Mouse (Mus musculus): Measurements from ENCODE around the gene Tmem183a. TPM values are rescaled to one million over a fixed set of nuclear protein-coding genes. Genes with fewer than 3 reads are reported as not detected.
A peak's percentile ranks its signal among the peaks of the same experiment; 100 is the strongest.

The Tmem183a gene
- polyA plus RNA-seq, 1 experiment, result 67.3 TPM

GRCm38 (mm10) chr1:134318261-134318660 lies 43.5 kb downstream of the Tmem183a start:
- no peak overlapping the region for H3K4me3 ChIP-seq
- TF ChIP-seq POLR2AphosphoS2 (IDR thresholded peaks at IDR 0.05; ENCODE audit: insufficient read length, low read depth) (no peak), USF1 (IDR thresholded peaks at IDR 0.05; ENCODE audit: low read depth) (no peak)
- H3K27me3 ChIP-seq (ENCODE audit: control insufficient read depth, insufficient read depth, insufficient read length), result no peaks in the 10 kb centered on the region
- H3K4me2 ChIP-seq (ENCODE audit: low read depth), result no peak overlapping the region
- no peak overlapping the region for H3ac ChIP-seq (ENCODE audit: control insufficient read depth, insufficient read length)
- no peaks in the 10 kb centered on the region for H3K36me3 ChIP-seq (ENCODE audit: control insufficient read depth, insufficient read depth)
- no peaks in the 10 kb centered on the region for H3K79me2 ChIP-seq (ENCODE audit: control insufficient read depth, insufficient read depth)

- no peak overlapping the region for H3ac ChIP-seq (ENCODE audit: control insufficient read depth, insufficient read length)
- no peaks in the 10 kb centered on the region for H3K27me3 ChIP-seq (ENCODE audit: control insufficient read depth, insufficient read depth, insufficient read length)
- H3K4me2 ChIP-seq (ENCODE audit: low read depth), result no peak overlapping the region
- H3K36me3 ChIP-seq (ENCODE audit: control insufficient read depth, insufficient read depth), result no peaks in the 10 kb centered on the region
- no peaks in the 10 kb centered on the region for H3K79me2 ChIP-seq (ENCODE audit: control insufficient read depth, insufficient read depth)
- TF ChIP-seq POLR2A (IDR thresholded peaks at IDR 0.05; ENCODE audit: insufficient read length, low read depth) (no peak), TCF12 (IDR thresholded peaks at IDR 0.05; ENCODE audit: insufficient read depth, poor library complexity, severe bottlenecking) (no peak), SRF (IDR thresholded peaks at IDR 0.05; ENCODE audit: control insufficient read depth, insufficient read length, low read depth) (no peak), MYOG (IDR thresholded peaks at IDR 0.05; ENCODE audit: control insufficient read depth in 1 of 3, insufficient read depth in 1 of 3, insufficient read length in 2 of 3, low read depth in 2 of 3) (no peak), MYOD1 (IDR thresholded peaks at IDR 0.05; ENCODE audit: control insufficient read depth in 1 of 3, insufficient read length in 2 of 3, low read depth in 2 of 3) (no peak), MAX (IDR thresholded peaks at IDR 0.05; ENCODE audit: low read depth) (no peak), POLR2AphosphoS2 (IDR thresholded peaks at IDR 0.05; ENCODE audit: insufficient read length, low read depth) (no peak), REST (IDR thresholded peaks at IDR 0.05; ENCODE audit: insufficient read depth, insufficient read length) (no peak), CEBPB (IDR thresholded peaks at IDR 0.05; ENCODE audit: insufficient read depth, poor library complexity, severe bottlenecking) (no peak), USF1 (IDR thresholded peaks at IDR 0.05; ENCODE audit: low read depth) (no peak), TCF3 (IDR thresholded peaks at IDR 0.05; ENCODE audit: insufficient read length, low read depth) (no peak), E2F4 (IDR thresholded peaks at IDR 0.05; ENCODE audit: insufficient read depth) (no peak)
- H3K4me3 ChIP-seq, result no peak overlapping the region
These were observed 45.4 kb downstream of the Tmem183a start for GRCm38 (mm10) chr1:134316361-134316760.

GRCm38 (mm10) chr1:134315181-134315580 lies 46.6 kb downstream of the Tmem183a start:
- H3K27me3 ChIP-seq (ENCODE audit: control insufficient read depth, insufficient read depth, insufficient read length), result no peaks in the 10 kb centered on the region
- H3K4me2 ChIP-seq (ENCODE audit: low read depth), result no peak overlapping the region
- H3K4me3 ChIP-seq, result no peak overlapping the region
- H3K79me2 ChIP-seq (ENCODE audit: control insufficient read depth, insufficient read depth), result no peaks in the 10 kb centered on the region
- H3K36me3 ChIP-seq (ENCODE audit: control insufficient read depth, insufficient read depth), result no peaks in the 10 kb centered on the region
- no peak for TF ChIP-seq CEBPB (IDR thresholded peaks at IDR 0.05; ENCODE audit: insufficient read depth, poor library complexity, severe bottlenecking)
- no peak for TF ChIP-seq SRF (IDR thresholded peaks at IDR 0.05; ENCODE audit: control insufficient read depth, insufficient read length, low read depth)
- H3ac ChIP-seq (ENCODE audit: control insufficient read depth, insufficient read length), result no peak overlapping the region

DNA sequence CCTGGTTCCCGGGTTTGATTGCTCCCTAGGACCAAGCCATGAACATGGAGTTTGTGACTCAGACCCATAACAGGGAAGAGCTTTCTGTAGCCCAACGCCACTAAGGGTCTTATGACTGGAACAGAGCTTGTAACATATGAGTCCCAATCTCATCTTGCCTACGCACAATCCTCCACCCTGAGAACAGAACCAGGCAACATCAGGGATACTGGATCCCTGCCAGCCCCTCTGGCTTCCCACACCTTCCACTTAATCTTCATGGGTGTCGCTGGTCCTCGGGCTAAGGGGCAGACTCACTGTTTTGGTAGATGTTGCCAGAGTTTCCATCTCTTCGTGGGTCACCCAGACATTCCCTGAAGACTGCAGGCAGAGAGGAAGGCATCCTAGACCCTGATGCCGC lies 50.0 kb downstream of the Tmem183a start:
- TF ChIP-seq USF1 (IDR thresholded peaks at IDR 0.05; ENCODE audit: low read depth), result no peak
- TF ChIP-seq MAX (IDR thresholded peaks at IDR 0.05; ENCODE audit: low read depth), result no peak
- no peak for TF ChIP-seq TCF3 (IDR thresholded peaks at IDR 0.05; ENCODE audit: insufficient read length, low read depth)
- no peak for TF ChIP-seq SRF (IDR thresholded peaks at IDR 0.05; ENCODE audit: control insufficient read depth, insufficient read length, low read depth)
- TF ChIP-seq CEBPB (IDR thresholded peaks at IDR 0.05; ENCODE audit: insufficient read depth, poor library complexity, severe bottlenecking), result no peak
- TF ChIP-seq MYOG (IDR thresholded peaks at IDR 0.05; ENCODE audit: control insufficient read depth in 1 of 3, insufficient read depth in 1 of 3, insufficient read length in 2 of 3, low read depth in 2 of 3), result no peak
- no peak for TF ChIP-seq TCF12 (IDR thresholded peaks at IDR 0.05; ENCODE audit: insufficient read depth, poor library complexity, severe bottlenecking)
- no peak for TF ChIP-seq MYOD1 (IDR thresholded peaks at IDR 0.05; ENCODE audit: control insufficient read depth in 1 of 3, insufficient read length in 2 of 3, low read depth in 2 of 3)
- TF ChIP-seq E2F4 (IDR thresholded peaks at IDR 0.05; ENCODE audit: insufficient read depth), result no peak
- TF ChIP-seq POLR2AphosphoS2 (IDR thresholded peaks at IDR 0.05; ENCODE audit: insufficient read length, low read depth), result no peak
- no peak for TF ChIP-seq REST (IDR thresholded peaks at IDR 0.05; ENCODE audit: insufficient read depth, insufficient read length)
- TF ChIP-seq POLR2A (IDR thresholded peaks at IDR 0.05; ENCODE audit: insufficient read length, low read depth), result no peak

GRCm38 (mm10) chr1:134310729-134311128 lies 51.0 kb downstream of the Tmem183a start:
- H3K27me3 ChIP-seq (ENCODE audit: control insufficient read depth, insufficient read depth, insufficient read length), result no peaks in the 10 kb centered on the region
- H3ac ChIP-seq (ENCODE audit: control insufficient read depth, insufficient read length), result no peak overlapping the region
- H3K4me3 ChIP-seq, result no peak overlapping the region
- H3K36me3 ChIP-seq (ENCODE audit: control insufficient read depth, insufficient read depth), result no peaks in the 10 kb centered on the region
- H3K4me2 ChIP-seq (ENCODE audit: low read depth), result no peak overlapping the region
- no peak for TF ChIP-seq TCF3 (IDR thresholded peaks at IDR 0.05; ENCODE audit: insufficient read length, low read depth)
- no peak for TF ChIP-seq POLR2A (IDR thresholded peaks at IDR 0.05; ENCODE audit: insufficient read length, low read depth)
- TF ChIP-seq MYOG (IDR thresholded peaks at IDR 0.05; ENCODE audit: control insufficient read depth in 1 of 3, insufficient read depth in 1 of 3, insufficient read length in 2 of 3, low read depth in 2 of 3), result no peak
- TF ChIP-seq TCF12 (IDR thresholded peaks at IDR 0.05; ENCODE audit: insufficient read depth, poor library complexity, severe bottlenecking), result peak; percentile 18
- no peak for TF ChIP-seq REST (IDR thresholded peaks at IDR 0.05; ENCODE audit: insufficient read depth, insufficient read length)
- peak in 2 of 3 experiments; percentile 60 to 74 for TF ChIP-seq MYOD1 (IDR thresholded peaks at IDR 0.05; ENCODE audit: control insufficient read depth in 1 of 3, insufficient read length in 2 of 3, low read depth in 2 of 3)
- H3K79me2 ChIP-seq (ENCODE audit: control insufficient read depth, insufficient read depth), result no peaks in the 10 kb centered on the region

More for the DNA sequence above, 50.0 kb downstream of the Tmem183a start:
- Histone ChIP-seq H3K4me3 (no peak overlapping the region), H3K79me2 (ENCODE audit: control insufficient read depth, insufficient read depth) (no peaks in the 10 kb centered on the region), H3K4me2 (ENCODE audit: low read depth) (no peak overlapping the region), H3ac (ENCODE audit: control insufficient read depth, insufficient read length) (no peak overlapping the region), H3K27me3 (ENCODE audit: control insufficient read depth, insufficient read depth, insufficient read length) (no peaks in the 10 kb centered on the region), H3K36me3 (ENCODE audit: control insufficient read depth, insufficient read depth) (no peaks in the 10 kb centered on the region)
